Mouse (Mus musculus) megakaryocyte, adult 5-6 weeks (primary cell): ENCODE measurements at regions not wholly inside any gene's neighbourhood (a gene's known extent, or its start where the extent isn't known, plus 50 kb on each side); places are given as distances from the start of the nearest gene placed in this dataset.

Source experiments
- ATAC-seq: 2 replicates; pipeline ENCODE4 v1.8.0; 2016; ENCODE audit warnings: mild to moderate bottlenecking, inconsistent platforms; ENCODE audit not compliant: poor library complexity, severe bottlenecking

DNA sequence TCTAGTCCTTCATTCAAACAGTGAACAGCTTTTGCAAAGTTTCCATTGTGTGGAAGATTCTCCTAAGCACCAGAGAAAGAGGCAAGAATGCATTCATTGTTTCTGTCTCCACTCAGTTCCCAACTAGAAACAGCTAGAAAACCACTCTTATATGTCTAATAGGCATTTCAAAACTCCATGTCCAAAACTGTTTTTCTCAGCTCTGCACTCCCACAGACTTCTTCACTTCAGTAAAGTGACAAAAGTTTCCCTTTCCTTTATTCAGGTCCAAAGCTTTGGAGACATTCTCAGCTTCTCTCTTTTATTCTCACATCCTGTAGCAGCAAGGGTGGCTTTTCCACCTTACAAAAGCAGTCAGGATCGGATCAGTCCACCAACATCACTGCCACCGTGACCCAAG lies 166.0 kb downstream of the Mreg start:
- ATAC-seq: no peak

DNA sequence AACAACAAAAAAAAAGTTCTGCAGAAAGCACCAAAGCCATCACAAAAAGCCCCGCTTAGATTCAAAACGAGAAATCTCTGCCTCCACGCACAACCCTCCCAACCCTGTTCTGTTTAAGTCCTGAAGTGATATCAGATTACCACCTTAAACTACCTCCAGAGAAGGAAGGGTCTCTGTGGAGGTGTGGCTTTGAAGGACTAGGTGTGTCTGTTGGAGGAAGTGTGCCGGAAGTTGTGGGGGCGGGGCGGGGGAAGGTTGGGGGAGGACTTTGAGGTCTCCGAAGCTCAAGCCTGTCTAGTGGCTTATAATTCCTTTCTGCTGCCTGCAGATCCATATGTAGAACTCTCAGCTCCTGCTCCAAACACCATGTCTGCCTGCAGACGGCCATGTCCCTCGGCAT lies 173.6 kb downstream of the Mreg start:
- ATAC-seq: no peak

DNA sequence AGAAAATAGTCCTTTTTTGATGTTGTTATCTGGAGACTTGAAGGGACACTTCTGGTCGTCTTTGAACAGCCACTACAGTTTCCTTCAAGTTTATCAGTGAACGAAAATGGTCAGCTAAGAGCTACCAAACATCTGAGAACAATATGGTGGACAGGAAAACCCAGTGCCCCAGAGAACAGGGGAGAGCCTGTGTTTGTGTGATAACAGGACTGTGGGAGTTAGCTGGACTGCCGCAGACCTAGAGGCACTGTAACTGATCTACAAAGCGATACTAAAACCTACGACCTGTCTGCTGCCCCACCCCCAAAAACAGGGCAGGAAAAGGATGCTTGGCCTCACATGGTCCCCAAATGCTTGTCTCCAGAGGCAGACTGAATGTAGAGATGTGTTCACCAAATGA lies 175.5 kb downstream of the Mreg start:
- no peak for ATAC-seq

DNA sequence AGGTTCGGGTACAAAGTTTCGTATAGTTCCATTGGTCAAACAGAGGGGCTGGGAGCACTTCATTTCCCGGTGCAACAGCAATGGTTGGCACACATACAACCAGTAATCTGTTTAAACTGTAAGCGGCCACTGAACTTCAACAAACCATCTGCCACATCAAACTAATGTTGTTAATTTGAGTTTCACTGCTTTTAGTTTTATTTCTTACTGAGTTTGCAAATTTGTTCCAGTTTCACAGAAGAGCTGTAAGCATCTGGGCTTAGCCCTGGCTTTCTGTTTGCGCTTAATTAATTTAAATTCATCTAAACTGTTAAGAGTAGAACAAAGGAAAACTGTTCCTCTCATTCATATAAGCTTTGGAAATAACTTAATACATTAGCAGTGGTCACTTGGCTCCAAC lies 176.0 kb downstream of the Mreg start:
- ATAC-seq: no peak

DNA sequence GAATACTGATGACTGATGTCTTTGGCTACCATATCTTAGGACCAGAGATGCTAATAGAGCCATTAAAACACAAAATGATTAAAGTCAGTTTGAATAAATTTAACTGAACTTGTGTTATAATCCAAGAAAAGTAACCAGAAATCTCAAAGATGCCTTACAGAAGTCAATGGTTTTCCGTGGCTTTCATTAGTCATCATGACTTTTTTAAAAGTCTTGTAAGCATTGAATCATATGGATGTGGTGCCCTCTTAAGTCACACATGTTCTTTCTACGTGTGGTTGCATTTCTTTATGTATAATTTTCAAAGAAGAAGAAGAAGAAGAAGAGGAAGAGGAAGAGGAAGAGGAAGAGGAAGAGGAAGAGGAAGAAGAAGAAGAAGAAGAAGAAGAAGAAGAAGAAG lies 178.2 kb downstream of the Mreg start:
- ATAC-seq: no peak

DNA sequence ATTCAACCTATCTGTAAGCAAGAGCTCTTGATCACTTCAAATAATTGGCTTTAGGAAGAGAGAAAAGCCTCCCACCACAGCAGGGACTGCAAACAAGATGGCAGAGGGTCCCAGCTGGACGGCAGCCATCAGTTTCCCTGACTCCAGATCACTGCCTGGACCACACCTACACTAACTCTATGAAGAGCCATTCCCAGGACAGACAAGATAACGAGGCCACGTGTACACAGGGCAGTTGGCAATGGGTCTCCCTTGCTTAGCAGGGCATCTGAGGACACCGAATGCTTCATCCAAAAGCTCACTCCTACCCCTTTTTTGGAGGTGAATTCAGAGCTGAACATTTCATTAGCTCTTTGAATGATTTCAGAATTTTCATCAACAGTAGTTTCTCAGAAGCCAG lies 179.9 kb downstream of the Mreg start:
- ATAC-seq: no peak

DNA sequence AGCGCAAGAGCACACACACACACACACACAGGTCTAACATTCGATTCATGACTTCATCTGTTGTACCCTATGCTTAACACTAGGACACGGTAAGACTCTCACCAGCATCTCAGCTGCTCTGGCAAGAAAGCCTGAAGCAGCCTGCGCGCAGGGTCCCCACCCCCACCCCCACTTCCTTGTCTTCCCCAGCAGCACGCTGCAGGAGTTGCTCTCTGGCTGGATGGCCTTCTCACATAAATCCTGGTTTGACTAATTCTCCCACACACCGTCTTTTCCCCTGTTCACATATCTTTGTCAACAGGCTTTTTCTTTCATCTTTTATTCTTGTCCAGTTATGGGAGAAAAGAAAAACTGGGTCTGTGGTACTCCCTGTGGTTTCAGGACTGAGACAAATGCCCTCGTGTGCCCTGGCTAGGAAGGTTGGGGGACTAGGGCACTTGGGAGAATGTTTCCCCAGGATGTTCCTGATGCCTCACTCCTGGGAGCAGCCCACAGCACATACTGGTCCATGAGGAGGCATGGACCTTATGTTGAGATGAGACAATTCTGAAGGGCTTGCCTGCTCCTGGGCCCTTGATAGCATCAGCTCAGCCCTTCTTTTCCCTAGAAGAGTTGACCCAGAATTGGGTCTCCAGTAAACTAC lies 181.2 kb downstream of the Mreg start:
- no peak for ATAC-seq

DNA sequence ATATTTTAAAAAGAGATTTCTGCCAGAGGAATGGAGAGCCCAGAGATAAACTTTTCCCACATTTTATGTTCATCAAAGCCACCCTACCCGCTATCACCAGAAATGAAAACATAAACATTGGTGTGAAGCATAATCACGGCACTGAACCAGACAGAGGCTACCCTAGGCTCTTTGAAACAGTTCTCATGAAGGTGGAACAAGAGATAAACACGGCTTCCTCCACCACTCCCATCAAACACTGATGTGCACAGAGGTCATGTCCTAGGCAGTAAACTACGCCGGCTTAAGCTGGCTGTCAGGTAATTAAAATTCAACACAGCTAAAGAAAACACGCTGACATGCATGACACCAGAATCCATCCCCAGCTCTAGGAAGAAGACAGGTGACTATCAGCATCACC lies 182.5 kb downstream of the Mreg start:
- ATAC-seq: no peak

DNA sequence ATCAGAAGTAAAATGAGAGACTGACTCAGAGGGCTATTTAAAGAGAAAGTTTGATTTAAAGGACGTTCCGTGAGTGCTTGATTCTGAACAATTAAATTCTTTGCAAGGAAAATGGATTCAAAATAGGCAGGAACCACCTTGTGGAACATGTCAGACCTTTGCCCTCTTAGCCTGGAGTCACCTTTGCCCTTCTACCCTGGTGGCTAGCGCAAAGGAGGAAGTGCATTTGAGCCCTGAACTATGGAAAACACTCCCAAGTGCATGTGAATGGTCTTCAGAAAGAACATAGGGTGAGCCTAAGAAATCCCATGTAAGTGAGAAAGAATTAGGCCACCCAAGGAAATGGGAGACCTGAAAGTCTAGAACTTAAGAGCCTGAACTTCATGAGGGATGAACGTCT lies 185.2 kb downstream of the Mreg start:
- no peak for ATAC-seq

DNA sequence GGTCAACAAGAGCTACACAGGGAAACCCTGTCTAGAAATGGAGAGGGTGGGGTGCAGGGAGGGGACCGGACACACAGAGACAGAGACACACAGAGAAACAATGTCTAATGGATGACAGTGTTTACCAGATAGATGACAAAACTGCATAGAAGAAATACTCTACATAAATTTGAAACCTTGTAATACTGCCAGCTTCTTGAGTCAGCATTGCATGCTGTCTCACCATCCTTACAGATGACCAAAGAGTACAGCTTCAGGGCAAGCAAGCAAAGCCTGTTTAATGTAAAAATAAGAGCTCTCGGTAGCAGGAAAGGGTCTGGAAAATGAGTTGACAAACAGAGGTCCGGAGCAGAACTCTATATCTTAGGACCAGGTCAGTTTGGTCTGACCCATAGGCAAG lies 189.5 kb downstream of the Mreg start:
- ATAC-seq: no peak

DNA sequence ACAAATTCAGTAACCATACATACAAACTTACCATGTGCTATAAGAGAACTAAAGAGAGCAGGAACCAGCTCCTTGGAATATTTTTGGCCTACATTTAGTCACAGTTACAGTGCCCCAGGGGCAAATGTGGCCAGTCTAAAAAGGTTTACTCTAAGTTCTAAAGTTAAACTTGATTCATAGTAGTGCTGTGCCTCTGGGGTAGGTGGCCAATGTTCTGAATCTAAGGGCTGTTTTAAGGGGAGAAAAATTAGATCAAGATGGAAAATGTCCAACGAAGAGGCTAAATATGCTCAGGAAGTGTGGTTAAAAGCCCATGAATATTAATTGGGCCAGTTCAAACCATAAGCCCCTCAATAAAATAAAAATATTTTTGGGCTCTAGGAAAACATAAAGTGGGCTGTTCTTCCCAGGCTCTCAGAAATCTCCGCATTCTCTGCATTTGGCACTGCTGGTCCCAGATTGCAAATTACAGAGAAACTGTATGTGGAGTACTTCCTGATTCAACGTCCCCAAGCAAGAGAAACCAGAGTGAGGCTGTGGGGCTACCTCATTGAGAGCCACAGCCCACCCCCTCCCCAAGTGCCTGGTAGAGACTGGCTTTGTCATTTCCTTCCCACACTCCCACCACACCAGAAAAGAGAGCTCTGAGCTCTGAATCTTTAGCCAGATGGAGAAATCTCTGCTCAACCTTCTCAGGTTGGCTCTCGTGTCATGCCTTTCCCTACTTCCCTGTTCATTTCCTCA lies 193.5 kb downstream of the Mreg start:
- peak; percentile 45; the same call in 1 of the 2 replicates for ATAC-seq

DNA sequence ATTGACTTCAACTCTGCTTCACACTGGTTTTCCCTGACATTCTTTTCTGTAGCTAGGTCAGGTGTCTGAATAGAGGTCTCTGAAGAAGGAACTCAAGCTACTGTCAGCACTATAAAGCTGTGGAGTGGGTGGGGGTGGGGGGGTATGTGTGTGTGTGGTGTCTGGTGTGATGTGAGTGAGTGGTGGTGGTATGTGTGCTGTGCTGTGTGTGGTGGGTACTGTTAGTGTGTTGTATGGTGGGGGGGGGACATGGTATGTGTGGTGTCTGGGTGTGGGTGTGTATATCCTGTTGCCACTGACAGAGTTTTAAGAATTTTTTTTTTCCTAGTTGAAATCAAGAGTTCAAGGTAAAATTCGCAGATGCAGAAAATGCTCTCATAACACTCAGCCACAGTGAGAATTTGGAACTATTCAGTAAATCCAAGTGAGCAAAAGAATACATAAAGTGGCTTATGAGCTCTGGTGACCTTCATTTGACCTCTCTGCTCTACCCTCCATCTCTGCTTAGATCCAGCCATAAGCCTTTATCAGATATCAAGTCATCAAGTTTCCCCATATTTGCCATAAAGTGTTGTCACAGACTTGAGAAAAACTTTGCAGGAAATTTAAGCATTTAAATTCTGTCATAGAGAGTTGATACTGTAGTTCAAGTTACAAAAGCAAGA lies 194.2 kb downstream of the Mreg start:
- ATAC-seq: no peak

DNA sequence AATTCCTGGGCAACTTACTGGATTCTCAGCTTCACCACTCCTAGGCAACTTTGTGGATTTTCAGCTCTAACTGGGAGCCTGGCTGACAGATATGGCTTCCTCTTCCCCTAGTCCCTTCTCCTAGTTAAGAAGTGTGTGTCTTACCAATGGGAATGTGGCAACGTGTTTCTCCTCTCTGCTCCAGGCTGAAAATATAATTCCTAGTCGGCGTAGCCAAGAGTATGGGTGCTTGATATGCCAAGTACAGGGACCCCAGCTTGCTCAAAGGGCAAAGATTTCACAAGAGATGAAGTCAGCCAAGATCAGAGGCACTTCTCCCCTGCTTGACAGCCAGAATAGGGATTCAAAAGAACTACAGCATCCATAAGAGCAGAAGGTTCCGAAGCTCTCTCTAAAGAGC lies 196.6 kb downstream of the Mreg start:
- ATAC-seq: no peak

DNA sequence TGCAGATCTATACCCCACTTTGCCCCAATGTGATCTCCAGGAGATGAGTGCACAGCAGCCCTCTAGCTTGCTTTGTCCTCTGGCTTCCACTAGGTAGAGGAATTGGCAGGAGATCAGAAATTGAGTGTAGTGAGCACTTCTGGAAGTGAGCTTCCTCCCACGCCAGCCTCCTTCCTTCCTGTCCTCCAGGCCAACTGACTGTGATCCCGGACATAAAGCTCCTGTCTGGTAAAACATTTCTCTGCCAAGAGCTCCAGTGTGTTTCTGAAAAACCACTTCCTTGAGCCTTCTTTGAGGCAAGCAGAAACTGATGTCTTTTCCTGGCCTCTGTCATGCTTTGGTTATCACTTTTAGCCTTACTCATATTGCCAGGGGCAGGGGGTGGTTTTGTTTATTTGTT lies 197.5 kb downstream of the Mreg start:
- ATAC-seq: no peak

DNA sequence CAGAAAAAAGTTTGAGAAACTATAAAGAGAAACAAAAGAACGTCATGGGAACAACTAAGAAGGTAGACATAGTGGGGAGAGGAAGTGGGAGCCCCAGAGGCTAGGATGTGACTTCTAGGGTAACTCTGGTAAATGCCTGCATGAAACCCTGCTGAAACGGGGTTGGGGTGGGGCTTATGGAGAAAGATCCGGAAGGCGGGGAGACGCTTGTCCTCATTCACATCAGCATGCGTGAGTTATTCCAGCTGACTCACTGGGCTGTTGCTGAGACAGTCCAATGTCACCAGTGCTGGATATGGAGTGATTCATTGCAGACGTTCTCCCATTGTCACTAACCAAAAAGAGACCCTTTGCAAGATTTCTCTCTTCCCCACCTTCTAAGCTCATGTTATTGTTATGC lies 198.2 kb downstream of the Mreg start:
- peak; percentile 45; the same call in 1 of the 2 replicates for ATAC-seq

DNA sequence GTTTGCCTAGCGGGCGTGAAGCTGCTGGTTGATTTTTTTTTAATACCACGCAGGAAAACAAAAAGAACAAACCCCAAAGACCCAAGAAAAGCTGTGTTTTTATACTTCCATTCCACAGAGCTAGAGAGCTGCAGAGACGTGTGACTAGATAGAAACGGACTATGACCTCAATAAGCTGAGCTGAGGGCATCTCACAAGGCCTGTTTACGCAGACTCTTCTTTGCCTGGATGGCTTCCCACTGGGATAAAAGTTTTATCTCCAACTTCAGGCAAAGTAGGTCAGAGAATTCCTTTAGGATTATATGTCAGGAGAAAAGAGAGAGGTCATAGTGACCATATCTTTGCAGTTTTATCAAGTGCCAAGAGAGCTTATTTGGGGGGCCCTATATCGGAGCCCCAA lies 199.4 kb downstream of the Mreg start:
- no peak for ATAC-seq

DNA sequence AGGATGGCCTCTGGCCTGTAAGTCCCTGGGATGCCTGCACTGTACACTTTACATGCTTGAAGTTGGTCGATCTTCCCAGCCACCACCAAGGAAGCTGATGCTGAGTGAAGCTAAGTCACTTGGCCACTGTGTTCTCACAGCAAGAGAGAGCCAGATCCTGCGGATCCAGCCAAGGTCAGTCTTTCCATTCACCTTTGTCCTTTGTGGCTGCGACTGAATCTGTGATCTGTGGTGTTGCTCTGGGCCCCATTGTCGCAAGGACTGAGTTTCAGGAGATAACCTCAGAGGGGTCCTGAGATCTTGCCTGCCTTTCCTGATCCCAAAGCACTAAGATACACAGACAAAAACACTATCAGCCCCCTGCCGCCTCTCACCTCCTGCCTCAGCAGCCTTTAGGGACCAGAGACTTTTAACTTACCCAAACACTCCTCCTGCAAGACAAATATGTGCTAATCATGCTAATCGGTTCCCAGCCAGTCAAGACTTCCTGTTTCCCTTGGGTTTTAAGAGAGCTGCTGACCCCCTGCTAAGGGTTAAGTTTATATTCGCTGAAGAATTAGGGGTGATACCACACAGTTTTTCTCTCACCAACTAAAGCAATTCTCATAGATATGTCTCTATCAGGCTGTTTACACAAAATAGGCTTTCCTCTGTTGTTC lies 202.7 kb downstream of the Mreg start:
- 0 out of 2 replicates have a peak, but pooled peaks have one; percentile 34 for ATAC-seq

DNA sequence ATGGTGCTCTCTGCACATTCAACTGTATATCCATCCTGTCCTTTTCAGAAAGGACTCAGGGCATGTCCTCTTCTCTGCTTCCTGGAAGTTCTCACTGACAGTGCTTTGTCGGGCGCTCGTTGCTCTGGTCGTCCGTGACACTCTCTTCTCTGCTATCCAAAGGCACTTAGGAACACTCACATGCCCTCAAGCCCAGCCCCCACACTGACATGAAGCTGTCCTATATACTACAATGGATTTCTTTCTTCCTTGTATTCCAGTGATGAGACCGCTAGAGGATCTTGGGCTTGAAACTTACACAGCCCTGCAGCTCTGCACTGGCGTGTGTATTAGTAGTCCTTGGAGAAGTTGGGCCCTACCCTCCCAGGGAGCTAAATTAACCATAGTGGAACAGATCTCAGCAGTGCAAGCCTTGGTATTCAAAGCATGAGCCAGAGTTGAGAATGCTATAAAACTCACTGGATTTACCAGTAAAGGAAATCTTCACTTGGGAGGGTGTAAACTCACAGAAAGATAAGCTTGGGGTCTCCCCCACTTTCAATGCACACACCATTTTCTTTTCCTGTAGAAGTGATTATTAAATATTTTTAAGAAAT lies 205.3 kb downstream of the Mreg start:
- ATAC-seq: no peak

DNA sequence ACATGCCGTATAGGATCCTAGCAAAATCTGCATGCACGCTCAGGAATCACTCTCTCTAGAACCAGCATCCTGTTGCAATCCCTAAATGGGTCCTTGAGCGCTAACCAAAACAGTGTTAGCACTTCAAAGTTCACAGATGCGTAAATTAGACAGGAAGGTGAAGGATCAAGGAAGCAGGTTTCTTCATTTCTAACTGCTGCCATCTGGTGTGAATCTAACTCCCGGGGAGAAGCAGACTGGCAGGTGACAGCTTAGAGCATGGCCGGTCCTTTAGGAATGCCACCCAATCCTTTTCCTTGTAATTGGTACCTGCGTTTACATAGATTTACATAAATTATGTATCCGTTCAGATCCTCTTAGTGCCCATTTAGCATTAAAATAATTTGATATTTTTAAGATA lies 206.2 kb downstream of the Mreg start:
- no peak for ATAC-seq

DNA sequence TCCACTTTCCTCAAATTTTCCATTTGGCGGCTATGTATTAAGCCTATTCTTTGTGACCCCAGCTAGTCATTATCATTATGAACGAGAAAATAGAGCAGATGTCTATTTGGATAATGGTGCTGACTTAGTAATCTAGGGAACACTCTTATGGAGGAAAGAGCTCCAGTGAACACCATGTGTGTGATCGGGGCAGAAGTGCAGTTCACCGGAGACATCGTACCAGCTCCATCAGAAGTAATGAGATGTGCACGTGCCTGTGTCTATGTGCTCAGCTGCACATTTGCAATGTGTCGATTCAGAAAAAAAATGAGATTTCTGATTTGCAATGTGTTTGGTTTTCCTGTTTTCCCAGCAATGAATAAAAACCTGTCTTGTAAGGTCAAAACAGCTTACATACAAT lies 206.6 kb downstream of the Mreg start:
- no peak for ATAC-seq
